Mouse (Mus musculus): ENCODE measurements around the gene Map3k11.

- TF ChIP-seq POLR2A (IDR thresholded peaks at IDR 0.05; ENCODE audit: control insufficient read depth, extremely low read depth, insufficient read depth, low read length, poor library complexity) (no peak), CTCF (IDR thresholded peaks at IDR 0.05; ENCODE audit: borderline replicate concordance, control insufficient read depth, extremely low read depth, insufficient read depth, low read length, poor library complexity) (no peak)
Measured at GRCm38 (mm10) chr19:5740320-5741317, 52.1 kb downstream of the Map3k11 start, which contains the start of gene Ltbp3.

Data from thymus, adult 2 months (tissue).